Mouse (Mus musculus): ENCODE measurements around the gene Nkx2-2.

DNA sequence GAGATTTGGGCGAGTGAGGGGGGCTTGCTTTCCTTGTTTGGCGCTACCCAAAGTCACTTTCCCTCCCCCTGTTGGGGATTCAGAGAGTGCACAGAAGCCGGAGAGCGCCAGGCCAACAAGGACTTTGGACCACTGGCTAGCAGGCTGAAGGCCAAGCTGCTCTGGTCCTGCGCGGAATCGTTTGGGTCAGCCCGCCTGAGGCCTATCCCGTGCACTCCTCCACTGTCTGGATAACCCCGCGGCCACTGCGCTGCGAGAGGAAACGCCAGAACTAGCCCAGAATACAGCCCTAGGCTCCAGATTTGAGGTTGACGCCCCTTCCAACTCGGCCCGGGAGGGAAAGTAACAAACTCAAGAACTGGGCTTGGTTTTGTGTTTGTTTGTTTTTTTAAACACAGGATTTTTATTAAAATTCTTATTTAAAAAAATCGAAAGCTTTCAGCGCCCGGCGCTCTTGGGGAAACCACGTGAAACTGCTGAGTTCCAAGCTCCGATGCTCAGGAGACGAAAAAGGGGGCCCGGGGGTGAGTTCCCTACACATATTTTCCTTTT, 11.3 kb downstream of the Nkx2-2 start:
- no peak for TF ChIP-seq CTCF (conservative IDR thresholded peaks at IDR 0.05; ENCODE audit: low read length)
- no peak for TF ChIP-seq NANOG (IDR thresholded peaks at IDR 0.05; ENCODE audit: borderline replicate concordance, low read length)
